Mouse (Mus musculus): ENCODE results near the gene Slc8a2. TPM values are rescaled to one million over a fixed set of nuclear protein-coding genes. Genes with fewer than 3 reads are reported as not detected.

Gene Slc8a2
- polyA plus RNA-seq, 1 experiment: 0.02 TPM

DNA sequence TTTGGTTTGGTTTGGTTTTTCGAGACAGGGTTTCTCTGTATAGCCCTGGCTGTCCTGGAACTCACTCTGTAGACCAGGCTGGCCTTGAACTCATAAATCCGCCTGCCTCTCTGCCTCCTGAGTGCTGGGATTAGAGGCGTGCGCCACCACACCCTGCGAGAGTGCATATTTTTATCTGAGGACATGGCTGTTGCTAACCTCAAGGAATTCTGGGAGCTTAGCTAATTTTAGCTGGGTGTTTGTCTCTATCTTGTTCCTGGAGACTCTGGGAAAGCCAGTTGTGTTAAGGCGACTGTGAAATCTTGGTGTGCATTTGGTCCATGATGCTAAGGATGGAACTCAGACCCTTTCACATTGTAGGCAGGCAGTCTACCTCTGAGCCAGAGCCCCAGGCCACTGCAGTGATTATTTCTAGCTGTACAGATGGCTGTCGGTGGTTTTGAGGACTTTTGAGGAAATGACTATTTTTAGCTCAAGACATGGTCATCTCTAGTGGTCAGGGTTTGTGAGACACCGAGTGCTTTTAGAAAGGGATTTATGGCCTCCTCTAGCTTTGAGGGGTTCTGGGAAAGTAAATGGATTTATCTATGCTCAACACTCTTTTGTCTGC is 26.6 kb downstream of the Slc8a2 start:
- Histone ChIP-seq H3K79me2 (ENCODE audit: control insufficient read depth, insufficient read depth) (no peaks in the 10 kb centered on the region), H3K4me2 (ENCODE audit: low read depth) (no peak overlapping the region), H3K4me3 (no peak overlapping the region), H3K27me3 (ENCODE audit: control insufficient read depth, insufficient read depth, insufficient read length) (no peaks in the 10 kb centered on the region), H3ac (ENCODE audit: control insufficient read depth, insufficient read length) (no peak overlapping the region), H3K36me3 (ENCODE audit: control insufficient read depth, insufficient read depth) (no peaks in the 10 kb centered on the region)
- TF ChIP-seq CEBPB (IDR thresholded peaks at IDR 0.05; ENCODE audit: insufficient read depth, poor library complexity, severe bottlenecking) (no peak), REST (IDR thresholded peaks at IDR 0.05; ENCODE audit: insufficient read depth, insufficient read length) (no peak), TCF12 (IDR thresholded peaks at IDR 0.05; ENCODE audit: insufficient read depth, poor library complexity, severe bottlenecking) (no peak), E2F4 (IDR thresholded peaks at IDR 0.05; ENCODE audit: insufficient read depth) (no peak), TCF3 (IDR thresholded peaks at IDR 0.05; ENCODE audit: insufficient read length, low read depth) (no peak)

DNA sequence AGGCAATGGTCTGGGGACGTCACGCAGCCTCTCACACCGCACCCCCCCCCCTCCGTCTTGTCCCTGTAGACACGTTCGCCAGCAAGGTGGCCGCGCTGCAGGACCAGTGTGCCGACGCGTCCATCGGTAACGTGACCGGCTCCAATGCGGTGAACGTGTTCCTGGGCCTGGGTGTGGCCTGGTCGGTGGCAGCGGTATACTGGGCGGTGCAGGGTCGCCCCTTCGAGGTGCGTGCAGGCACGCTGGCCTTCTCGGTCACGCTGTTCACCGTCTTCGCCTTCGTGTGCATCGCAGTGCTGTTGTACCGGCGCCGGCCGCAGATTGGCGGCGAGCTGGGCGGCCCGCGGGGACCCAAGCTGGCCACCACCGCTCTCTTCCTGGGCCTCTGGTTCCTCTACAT is 29.1 kb downstream of the Slc8a2 start:
- H3K27me3 ChIP-seq (ENCODE audit: control insufficient read depth, insufficient read depth, insufficient read length): no peaks in the 10 kb centered on the region
- H3K36me3 ChIP-seq (ENCODE audit: control insufficient read depth, insufficient read depth): no peaks in the 10 kb centered on the region
- peak in 1 of 3 experiments; percentile 5 for TF ChIP-seq MYOG (IDR thresholded peaks at IDR 0.05; ENCODE audit: control insufficient read depth in 1 of 3, insufficient read depth in 1 of 3, insufficient read length in 2 of 3, low read depth in 2 of 3)
- TF ChIP-seq USF1 (IDR thresholded peaks at IDR 0.05; ENCODE audit: low read depth): no peak
- no peak overlapping the region for H3ac ChIP-seq (ENCODE audit: control insufficient read depth, insufficient read length)
- no peak overlapping the region for H3K4me2 ChIP-seq (ENCODE audit: low read depth)
- no peak overlapping the region for H3K4me3 ChIP-seq
- no peaks in the 10 kb centered on the region for H3K79me2 ChIP-seq (ENCODE audit: control insufficient read depth, insufficient read depth)

DNA sequence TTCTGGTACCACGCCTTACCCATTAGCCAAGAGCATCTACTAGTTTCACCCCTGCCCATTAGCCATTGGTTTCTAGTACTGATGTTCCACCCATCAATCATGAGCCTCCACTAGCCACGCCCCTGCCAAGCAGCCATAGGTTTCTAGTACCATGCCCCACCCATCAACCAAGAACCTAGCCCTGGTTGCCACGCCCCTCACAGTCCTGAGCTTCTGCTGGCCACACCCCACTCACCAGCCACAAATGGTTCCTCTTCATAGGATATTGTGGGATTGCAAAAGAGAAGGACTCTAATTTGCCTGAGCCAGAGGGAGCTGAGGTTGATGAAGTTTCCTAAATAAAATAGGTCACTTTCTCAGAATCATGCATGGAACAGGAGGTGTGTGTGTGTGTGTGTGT is 31.1 kb downstream of the Slc8a2 start:
- Histone ChIP-seq H3ac (ENCODE audit: control insufficient read depth, insufficient read length) (no peak overlapping the region), H3K79me2 (ENCODE audit: control insufficient read depth, insufficient read depth) (no peaks in the 10 kb centered on the region)

DNA sequence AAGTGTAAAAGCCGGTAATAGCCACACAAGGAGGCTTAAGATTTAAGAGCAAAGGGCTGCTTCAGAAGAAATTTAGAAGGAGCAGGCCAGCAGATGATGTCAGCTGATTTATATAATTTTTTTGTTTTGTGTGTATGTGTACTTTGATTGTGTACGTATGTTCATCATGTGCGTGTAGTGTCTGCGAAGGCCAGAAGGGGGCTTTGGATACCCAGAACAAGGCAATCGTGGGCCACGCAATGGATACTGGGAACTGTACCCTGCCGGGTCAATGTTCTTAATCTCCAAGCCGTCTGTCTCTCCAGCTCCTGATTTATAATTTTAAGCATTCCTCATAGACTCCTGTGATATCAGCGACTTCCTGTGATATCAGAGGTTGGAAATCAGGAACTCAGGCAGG is 31.7 kb downstream of the Slc8a2 start:
- Histone ChIP-seq H3ac (ENCODE audit: control insufficient read depth, insufficient read length) (no peak overlapping the region), H3K4me3 (no peak overlapping the region), H3K36me3 (ENCODE audit: control insufficient read depth, insufficient read depth) (no peaks in the 10 kb centered on the region), H3K79me2 (ENCODE audit: control insufficient read depth, insufficient read depth) (no peaks in the 10 kb centered on the region), H3K4me2 (ENCODE audit: low read depth) (no peak overlapping the region), H3K27me3 (ENCODE audit: control insufficient read depth, insufficient read depth, insufficient read length) (no peaks in the 10 kb centered on the region)
- TF ChIP-seq CEBPB (IDR thresholded peaks at IDR 0.05; ENCODE audit: insufficient read depth, poor library complexity, severe bottlenecking) (no peak), MYOG (IDR thresholded peaks at IDR 0.05; ENCODE audit: control insufficient read depth in 1 of 3, insufficient read depth in 1 of 3, insufficient read length in 2 of 3, low read depth in 2 of 3) (no peak), MYOD1 (IDR thresholded peaks at IDR 0.05; ENCODE audit: control insufficient read depth in 1 of 3, insufficient read length in 2 of 3, low read depth in 2 of 3) (no peak), POLR2A (IDR thresholded peaks at IDR 0.05; ENCODE audit: insufficient read length, low read depth) (no peak), TCF3 (IDR thresholded peaks at IDR 0.05; ENCODE audit: insufficient read length, low read depth) (no peak), TCF12 (IDR thresholded peaks at IDR 0.05; ENCODE audit: insufficient read depth, poor library complexity, severe bottlenecking) (no peak)

More for the DNA sequence above, 31.1 kb downstream of the Slc8a2 start:
- TF ChIP-seq TCF3 (IDR thresholded peaks at IDR 0.05; ENCODE audit: insufficient read length, low read depth) (no peak), POLR2AphosphoS2 (IDR thresholded peaks at IDR 0.05; ENCODE audit: insufficient read length, low read depth) (no peak), MYOG (IDR thresholded peaks at IDR 0.05; ENCODE audit: control insufficient read depth in 1 of 3, insufficient read depth in 1 of 3, insufficient read length in 2 of 3, low read depth in 2 of 3) (no peak)
- Histone ChIP-seq H3K36me3 (ENCODE audit: control insufficient read depth, insufficient read depth) (no peaks in the 10 kb centered on the region), H3K27me3 (ENCODE audit: control insufficient read depth, insufficient read depth, insufficient read length) (no peaks in the 10 kb centered on the region), H3K4me3 (no peak overlapping the region), H3K4me2 (ENCODE audit: low read depth) (no peak overlapping the region)

DNA sequence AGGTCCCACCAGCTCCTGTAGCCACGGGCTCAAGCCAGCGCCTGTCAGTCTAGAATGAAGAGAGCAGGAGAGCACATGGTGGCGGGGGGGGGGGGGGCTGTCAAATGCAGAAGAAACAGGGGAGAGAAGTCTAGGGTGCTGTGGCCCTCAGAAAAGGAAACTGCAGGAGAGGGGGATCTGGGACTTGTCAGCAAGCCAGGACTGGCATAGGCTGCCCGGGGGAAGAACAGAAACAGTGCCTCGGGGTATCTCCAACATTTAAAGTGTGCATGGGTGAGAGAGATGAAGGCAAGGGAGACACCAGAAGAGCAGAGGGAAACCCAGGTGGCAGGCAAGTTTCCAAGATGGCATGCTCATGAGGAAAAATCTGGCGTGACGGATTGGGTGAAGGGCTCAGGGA is 32.4 kb downstream of the Slc8a2 start:
- H3K4me2 ChIP-seq (ENCODE audit: low read depth): no peak overlapping the region
- TF ChIP-seq CEBPB (IDR thresholded peaks at IDR 0.05; ENCODE audit: insufficient read depth, poor library complexity, severe bottlenecking): no peak
- TF ChIP-seq SRF (IDR thresholded peaks at IDR 0.05; ENCODE audit: control insufficient read depth, insufficient read length, low read depth): no peak
- no peak for TF ChIP-seq USF1 (IDR thresholded peaks at IDR 0.05; ENCODE audit: low read depth)
- no peak for TF ChIP-seq REST (IDR thresholded peaks at IDR 0.05; ENCODE audit: insufficient read depth, insufficient read length)
- TF ChIP-seq MYOG (IDR thresholded peaks at IDR 0.05; ENCODE audit: control insufficient read depth in 1 of 3, insufficient read depth in 1 of 3, insufficient read length in 2 of 3, low read depth in 2 of 3): no peak
- TF ChIP-seq E2F4 (IDR thresholded peaks at IDR 0.05; ENCODE audit: insufficient read depth): no peak

DNA sequence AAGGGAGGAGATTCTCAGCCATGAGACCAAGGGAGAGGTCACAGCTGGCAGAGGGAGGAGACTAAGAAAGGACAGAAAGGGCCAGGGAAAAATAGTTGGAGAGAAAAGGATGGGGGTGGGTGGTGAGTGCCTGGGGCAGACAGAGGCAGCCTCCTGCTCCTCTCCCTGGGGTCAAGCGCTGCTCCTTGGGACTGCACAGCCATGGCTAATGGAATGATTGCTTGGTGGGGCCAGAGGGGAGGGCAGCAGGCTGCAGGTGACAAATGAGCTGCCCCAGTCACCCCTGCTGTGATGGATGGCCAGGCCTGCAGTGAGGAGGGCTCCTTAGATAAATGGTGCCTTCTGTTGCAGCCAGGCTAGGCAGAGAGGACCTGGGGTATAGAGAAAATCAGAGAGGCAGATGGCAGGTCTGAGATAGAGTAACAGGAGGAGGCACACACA is 42.5 kb downstream of the Slc8a2 start:
- TF ChIP-seq MYOG (IDR thresholded peaks at IDR 0.05; ENCODE audit: control insufficient read depth in 1 of 3, insufficient read depth in 1 of 3, insufficient read length in 2 of 3, low read depth in 2 of 3) (no peak), CEBPB (IDR thresholded peaks at IDR 0.05; ENCODE audit: insufficient read depth, poor library complexity, severe bottlenecking) (no peak), E2F4 (IDR thresholded peaks at IDR 0.05; ENCODE audit: insufficient read depth) (no peak), POLR2AphosphoS2 (IDR thresholded peaks at IDR 0.05; ENCODE audit: insufficient read length, low read depth) (no peak), TCF12 (IDR thresholded peaks at IDR 0.05; ENCODE audit: insufficient read depth, poor library complexity, severe bottlenecking) (no peak), USF1 (IDR thresholded peaks at IDR 0.05; ENCODE audit: low read depth) (no peak), POLR2A (IDR thresholded peaks at IDR 0.05; ENCODE audit: insufficient read length, low read depth) (no peak), MYOD1 (IDR thresholded peaks at IDR 0.05; ENCODE audit: control insufficient read depth in 1 of 3, insufficient read length in 2 of 3, low read depth in 2 of 3) (no peak), MAX (IDR thresholded peaks at IDR 0.05; ENCODE audit: low read depth) (no peak), SRF (IDR thresholded peaks at IDR 0.05; ENCODE audit: control insufficient read depth, insufficient read length, low read depth) (no peak), TCF3 (IDR thresholded peaks at IDR 0.05; ENCODE audit: insufficient read length, low read depth) (no peak), REST (IDR thresholded peaks at IDR 0.05; ENCODE audit: insufficient read depth, insufficient read length) (no peak)
- Histone ChIP-seq H3K4me3 (no peak overlapping the region), H3K4me2 (ENCODE audit: low read depth) (no peak overlapping the region), H3K79me2 (ENCODE audit: control insufficient read depth, insufficient read depth) (no peaks in the 10 kb centered on the region), H3K36me3 (ENCODE audit: control insufficient read depth, insufficient read depth) (no peaks in the 10 kb centered on the region), H3K27me3 (ENCODE audit: control insufficient read depth, insufficient read depth, insufficient read length) (peaks cover 14% of the 10 kb centered on the region), H3ac (ENCODE audit: control insufficient read depth, insufficient read length) (no peak overlapping the region)

More for the DNA sequence above, 32.4 kb downstream of the Slc8a2 start:
- H3K79me2 ChIP-seq (ENCODE audit: control insufficient read depth, insufficient read depth): no peaks in the 10 kb centered on the region
- H3K4me3 ChIP-seq: no peak overlapping the region
- no peak overlapping the region for H3ac ChIP-seq (ENCODE audit: control insufficient read depth, insufficient read length)
- H3K27me3 ChIP-seq (ENCODE audit: control insufficient read depth, insufficient read depth, insufficient read length): no peaks in the 10 kb centered on the region
- no peaks in the 10 kb centered on the region for H3K36me3 ChIP-seq (ENCODE audit: control insufficient read depth, insufficient read depth)

All from myocyte (in vitro differentiated cells).